Mouse (Mus musculus): ENCODE data around the gene Hdgfl3. TPM values are rescaled to one million over a fixed set of nuclear protein-coding genes. Genes with fewer than 3 reads are reported as not detected.

Gene Hdgfl3
- polyA plus RNA-seq, 1 experiment from 2014 or later = 0.66 TPM

GRCm38 (mm10) chr7:81899361-81899760 is 34.9 kb downstream of the Hdgfl3 start:
- Histone ChIP-seq H3K27me3 (peaks cover 2% of the 10 kb centered on the region; the same call in 1 of the 2 replicates), H3K4me1 (replicated peaks) (no peaks in the 10 kb centered on the region), H3K9ac (no peak overlapping the region), H3K4me2 (no peak overlapping the region), H3K36me3 (no peaks in the 10 kb centered on the region), H3K9me3 (replicated peaks) (no peaks in the 10 kb centered on the region), H3K4me3 (replicated peaks) (no peak overlapping the region), H3K27ac (no peak overlapping the region)
- no peak for ATAC-seq (ENCODE audit: low read depth)
- no peak for DNase-seq
- 57% methylated on average over 11 of the region's 11 CpGs for WGBS (ENCODE audit: insufficient replicate concordance)

- H3K4me3 ChIP-seq (replicated peaks) = no peak overlapping the region
- no peaks in the 10 kb centered on the region for H3K36me3 ChIP-seq
- no peaks in the 10 kb centered on the region for H3K9me3 ChIP-seq (replicated peaks)
- H3K4me1 ChIP-seq (replicated peaks) = no peaks in the 10 kb centered on the region
- H3K27ac ChIP-seq = no peak overlapping the region
- no peak for DNase-seq
- ATAC-seq (ENCODE audit: low read depth) = no peak
- no peak overlapping the region for H3K9ac ChIP-seq
- H3K27me3 ChIP-seq = 0 out of 2 replicates have a peak, but pooled peaks cover 3% of the 10 kb centered on the region
- 79% methylated on average over 4 of the region's 4 CpGs for WGBS (ENCODE audit: insufficient replicate concordance)
- H3K4me2 ChIP-seq = no peak overlapping the region
These were observed 49.1 kb downstream of the Hdgfl3 start for GRCm38 (mm10) chr7:81885128-81885527.

- DNase-seq = no peak
- no peak overlapping the region for H3K27ac ChIP-seq
- no peak overlapping the region for H3K4me3 ChIP-seq (replicated peaks)
- H3K27me3 ChIP-seq = peaks cover 26% of the 10 kb centered on the region
- H3K4me2 ChIP-seq = no peak overlapping the region
- ATAC-seq (ENCODE audit: low read depth) = no peak
- no peaks in the 10 kb centered on the region for H3K9me3 ChIP-seq (replicated peaks)
- 63% methylated on average over 3 of the region's 3 CpGs for whole genome bisulfite sequencing (ENCODE audit: insufficient replicate concordance)
- no peak overlapping the region for H3K9ac ChIP-seq
- H3K36me3 ChIP-seq = 0 out of 2 replicates have a peak, but pooled peaks cover 3% of the 10 kb centered on the region
- H3K4me1 ChIP-seq (replicated peaks) = no peaks in the 10 kb centered on the region
These were observed 52.7 kb downstream of the Hdgfl3 start for GRCm38 (mm10) chr7:81881600-81881999.

- Histone ChIP-seq H3K27me3 (peaks cover 30% of the 10 kb centered on the region), H3K4me1 (replicated peaks) (no peaks in the 10 kb centered on the region), H3K4me2 (no peak overlapping the region), H3K9me3 (replicated peaks) (no peaks in the 10 kb centered on the region), H3K4me3 (replicated peaks) (no peak overlapping the region), H3K27ac (no peak overlapping the region), H3K9ac (no peak overlapping the region), H3K36me3 (0 out of 2 replicates have a peak, but pooled peaks cover 3% of the 10 kb centered on the region)
- ATAC-seq (ENCODE audit: low read depth) (no peak), DNase-seq (no peak)
- WGBS (ENCODE audit: insufficient replicate concordance) = 81% methylated on average over 4 of the region's 4 CpGs
These were observed 53.5 kb downstream of the Hdgfl3 start for GRCm38 (mm10) chr7:81880797-81881196.

GRCm38 (mm10) chr7:81880286-81880685 is 54.0 kb downstream of the Hdgfl3 start:
- ATAC-seq (ENCODE audit: low read depth) (no peak), DNase-seq (no peak)
- Histone ChIP-seq H3K9ac (no peak overlapping the region), H3K4me1 (replicated peaks) (no peaks in the 10 kb centered on the region), H3K9me3 (replicated peaks) (no peaks in the 10 kb centered on the region), H3K27me3 (peaks cover 33% of the 10 kb centered on the region), H3K4me2 (no peak overlapping the region), H3K4me3 (replicated peaks) (no peak overlapping the region), H3K36me3 (0 out of 2 replicates have a peak, but pooled peaks cover 3% of the 10 kb centered on the region), H3K27ac (no peak overlapping the region)
- WGBS (ENCODE audit: insufficient replicate concordance) = 68% methylated on average over 5 of the region's 5 CpGs

- Histone ChIP-seq H3K4me3 (replicated peaks) (no peak overlapping the region), H3K4me2 (no peak overlapping the region), H3K4me1 (replicated peaks) (peaks cover 4% of the 10 kb centered on the region; the same call in 1 of the 2 replicates), H3K9me3 (replicated peaks) (no peaks in the 10 kb centered on the region), H3K27me3 (peaks cover 37% of the 10 kb centered on the region), H3K36me3 (0 out of 2 replicates have a peak, but pooled peaks cover 3% of the 10 kb centered on the region), H3K27ac (no peak overlapping the region), H3K9ac (no peak overlapping the region)
- WGBS (ENCODE audit: insufficient replicate concordance) = 74% methylated on average over 9 of the region's 9 CpGs
- ATAC-seq (ENCODE audit: low read depth) = no peak
- DNase-seq = no peak
These were observed 58.9 kb downstream of the Hdgfl3 start for GRCm38 (mm10) chr7:81875372-81875771.

GRCm38 (mm10) chr7:81874636-81875035 is 59.6 kb downstream of the Hdgfl3 start:
- DNase-seq = no peak
- H3K27ac ChIP-seq = no peak overlapping the region
- ATAC-seq (ENCODE audit: low read depth) = no peak
- peaks cover 39% of the 10 kb centered on the region for H3K27me3 ChIP-seq
- 61% methylated on average over 6 of the region's 6 CpGs for WGBS (ENCODE audit: insufficient replicate concordance)
- H3K4me1 ChIP-seq (replicated peaks) = peaks cover 4% of the 10 kb centered on the region; the same call in 1 of the 2 replicates
- no peak overlapping the region for H3K9ac ChIP-seq
- H3K4me3 ChIP-seq (replicated peaks) = no peak overlapping the region
- no peaks in the 10 kb centered on the region for H3K9me3 ChIP-seq (replicated peaks)
- 0 out of 2 replicates have a peak, but pooled peaks cover 3% of the 10 kb centered on the region for H3K36me3 ChIP-seq
- H3K4me2 ChIP-seq = no peak overlapping the region

- peaks cover 4% of the 10 kb centered on the region; the same call in 1 of the 2 replicates for H3K4me1 ChIP-seq (replicated peaks)
- H3K9me3 ChIP-seq (replicated peaks) = no peaks in the 10 kb centered on the region
- no peak overlapping the region for H3K4me3 ChIP-seq (replicated peaks)
- WGBS (ENCODE audit: insufficient replicate concordance) = 0% methylated on average over 1 of the region's 1 CpGs
- DNase-seq (no peak), ATAC-seq (ENCODE audit: low read depth) (no peak)
- H3K9ac ChIP-seq = no peak overlapping the region
- 0 out of 2 replicates have a peak, but pooled peaks cover 3% of the 10 kb centered on the region for H3K36me3 ChIP-seq
- H3K27me3 ChIP-seq = peaks cover 42% of the 10 kb centered on the region
- no peak overlapping the region for H3K4me2 ChIP-seq
- H3K27ac ChIP-seq = no peak overlapping the region
These were observed 60.5 kb downstream of the Hdgfl3 start for GRCm38 (mm10) chr7:81873807-81874206.

- Histone ChIP-seq H3K9ac (no peak overlapping the region), H3K4me1 (replicated peaks) (peaks cover 4% of the 10 kb centered on the region; the same call in 1 of the 2 replicates), H3K27ac (no peak overlapping the region), H3K4me2 (no peak overlapping the region), H3K4me3 (replicated peaks) (no peak overlapping the region), H3K9me3 (replicated peaks) (no peaks in the 10 kb centered on the region), H3K27me3 (peaks cover 34% of the 10 kb centered on the region), H3K36me3 (no peaks in the 10 kb centered on the region)
- ATAC-seq (ENCODE audit: low read depth) (peak; percentile 65; the same call in 1 of the 2 replicates), DNase-seq (no peak)
- WGBS (ENCODE audit: insufficient replicate concordance) = 73% methylated on average over 13 of the region's 13 CpGs
These were observed 61.7 kb downstream of the Hdgfl3 start for GRCm38 (mm10) chr7:81872493-81873013.

GRCm38 (mm10) chr7:81868158-81868557 is 66.1 kb downstream of the Hdgfl3 start:
- DNase-seq = peak; percentile 35
- peak; percentile 58; the same call in 1 of the 2 replicates for ATAC-seq (ENCODE audit: low read depth)
- no peak overlapping the region for H3K9ac ChIP-seq
- H3K27me3 ChIP-seq = peaks cover 34% of the 10 kb centered on the region
- no peak overlapping the region for H3K27ac ChIP-seq
- WGBS (ENCODE audit: insufficient replicate concordance) = 33% methylated on average over 6 of the region's 6 CpGs
- H3K4me1 ChIP-seq (replicated peaks) = peaks cover 4% of the 10 kb centered on the region
- no peaks in the 10 kb centered on the region for H3K9me3 ChIP-seq (replicated peaks)
- H3K4me2 ChIP-seq = no peak overlapping the region
- H3K4me3 ChIP-seq (replicated peaks) = no peak overlapping the region
- no peaks in the 10 kb centered on the region for H3K36me3 ChIP-seq

- Histone ChIP-seq H3K9me3 (replicated peaks) (no peaks in the 10 kb centered on the region), H3K36me3 (no peaks in the 10 kb centered on the region), H3K27me3 (peaks cover 42% of the 10 kb centered on the region)
These were observed 66.9 kb downstream of the Hdgfl3 start for GRCm38 (mm10) chr7:81867231-81867930.

More at GRCm38 (mm10) chr7:81867231-81867930, 66.9 kb downstream of the Hdgfl3 start:
- no peak overlapping the region for H3K4me3 ChIP-seq (replicated peaks)
- no peak overlapping the region for H3K9ac ChIP-seq
- WGBS (ENCODE audit: insufficient replicate concordance) = 69% methylated on average over 9 of the region's 9 CpGs
- no peak overlapping the region for H3K4me2 ChIP-seq
- peaks cover 7% of the 10 kb centered on the region for H3K4me1 ChIP-seq (replicated peaks)
- H3K27ac ChIP-seq = no peak overlapping the region
- DNase-seq (no peak), ATAC-seq (ENCODE audit: low read depth) (no peak)

All from liver, embryonic 13.5 days (tissue).